Mouse (Mus musculus) liver, adult (tissue): Measurements from ENCODE around the gene C2cd2l.

ENCODE experiments used
- GATA4 ChIP-seq: IDR thresholded peaks from 2 replicates; pipeline ENCODE4 v1.6.1; 2014; ENCODE audit warnings: mild to moderate bottlenecking, low read length; ENCODE audit not compliant: insufficient replicate concordance

Gene C2cd2l

GRCm38 (mm10) chr9:44319887-44320798 lies at the start of gene C2cd2l:
Gene C2cd2l (minus strand): TSS chr9:44320285.
- TF ChIP-seq GATA4 = no peak

GRCm38 (mm10) chr9:44364480-44364879 lies 44.4 kb upstream of the C2cd2l start:
- no peak for TF ChIP-seq GATA4

DNA sequence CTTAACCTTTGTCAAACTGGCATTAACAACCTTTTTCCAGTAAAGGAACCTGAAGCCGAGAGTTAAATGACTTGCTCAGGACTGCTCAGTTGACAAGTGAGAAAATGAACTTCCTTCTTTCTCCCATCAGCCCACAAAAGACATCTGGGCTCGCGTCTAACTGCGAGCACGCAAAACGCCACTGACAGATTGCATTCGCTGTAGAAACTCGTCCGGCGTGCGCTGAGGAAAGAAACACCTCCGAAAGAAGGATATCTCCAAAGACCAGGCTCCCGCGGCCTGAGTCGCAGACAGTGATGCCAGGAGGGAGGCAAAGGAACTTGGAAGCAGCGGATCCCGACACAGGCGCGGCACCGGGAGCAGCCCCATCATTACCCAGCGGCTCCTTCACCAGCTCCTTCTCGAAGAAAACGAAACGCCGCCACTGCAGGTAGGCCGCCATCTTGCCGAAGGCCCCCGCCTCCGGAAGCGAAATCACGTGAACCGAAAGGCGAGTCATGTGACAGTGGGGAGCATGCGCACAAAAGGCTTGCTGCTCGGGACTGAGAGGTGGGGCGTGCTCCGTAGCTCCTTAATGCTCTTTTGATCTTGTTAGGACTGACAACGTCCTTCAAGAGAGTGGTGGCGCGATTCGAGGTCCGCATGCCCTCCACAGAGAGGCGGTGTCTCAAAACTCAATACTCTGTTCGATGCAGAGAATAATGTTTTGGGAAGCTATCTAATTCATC lies 41.3 kb upstream of the C2cd2l start, which contains the start of gene Vps11:
TSS of gene Vps11 (minus strand) at position 481 of the 728 bp plus-strand sequence.
- peak; percentile 32; the same call in 1 of the 2 replicates for TF ChIP-seq GATA4

GRCm38 (mm10) chr9:44357207-44357606 lies 37.1 kb upstream of the C2cd2l start:
- TF ChIP-seq GATA4 = no peak

- no peak for TF ChIP-seq GATA4
Measured at GRCm38 (mm10) chr9:44353142-44353541, 33.1 kb upstream of the C2cd2l start.

GRCm38 (mm10) chr9:44352337-44352736 lies 32.3 kb upstream of the C2cd2l start:
- no peak for TF ChIP-seq GATA4

- no peak for TF ChIP-seq GATA4
Measured at GRCm38 (mm10) chr9:44351396-44351795, 31.3 kb upstream of the C2cd2l start.

DNA sequence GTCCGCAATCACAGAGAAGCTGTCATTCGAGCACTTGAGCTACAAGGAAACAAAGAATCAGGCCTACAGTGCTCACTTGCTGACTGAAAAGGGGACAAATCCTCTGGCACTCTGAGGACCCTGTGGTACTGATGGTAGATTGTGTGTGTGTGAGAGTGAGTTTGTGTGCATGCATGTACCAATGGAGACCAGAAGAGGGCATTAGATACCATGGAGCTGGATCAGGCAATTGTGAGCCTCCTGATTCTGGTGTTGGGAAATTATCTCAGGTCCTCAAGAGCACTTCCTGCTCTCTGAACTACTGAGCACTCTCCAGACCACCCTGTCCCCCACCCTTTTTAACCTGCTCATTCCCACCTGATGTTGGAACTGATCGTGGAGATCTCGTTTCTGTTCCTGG lies 28.5 kb upstream of the C2cd2l start:
- TF ChIP-seq GATA4 = no peak

DNA sequence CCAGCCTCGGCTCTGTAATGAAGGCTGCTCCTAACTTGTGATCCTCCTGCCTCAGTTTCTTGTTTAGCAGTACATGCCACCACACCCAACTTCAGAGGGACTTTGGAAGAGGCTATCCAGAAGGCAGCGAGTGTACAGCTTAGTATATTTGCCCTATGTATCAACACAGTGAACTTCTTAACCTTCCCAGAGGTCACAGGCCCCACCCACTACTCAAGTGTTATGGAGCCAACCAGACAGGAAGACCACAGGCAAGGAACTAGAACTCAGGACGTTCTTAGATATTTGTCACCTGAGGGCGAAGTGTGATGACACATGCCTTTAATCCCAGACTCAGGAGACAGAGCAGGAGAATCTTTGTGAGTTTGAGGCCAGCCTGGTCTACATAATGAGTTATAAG lies 27.5 kb upstream of the C2cd2l start:
- TF ChIP-seq GATA4 = no peak

DNA sequence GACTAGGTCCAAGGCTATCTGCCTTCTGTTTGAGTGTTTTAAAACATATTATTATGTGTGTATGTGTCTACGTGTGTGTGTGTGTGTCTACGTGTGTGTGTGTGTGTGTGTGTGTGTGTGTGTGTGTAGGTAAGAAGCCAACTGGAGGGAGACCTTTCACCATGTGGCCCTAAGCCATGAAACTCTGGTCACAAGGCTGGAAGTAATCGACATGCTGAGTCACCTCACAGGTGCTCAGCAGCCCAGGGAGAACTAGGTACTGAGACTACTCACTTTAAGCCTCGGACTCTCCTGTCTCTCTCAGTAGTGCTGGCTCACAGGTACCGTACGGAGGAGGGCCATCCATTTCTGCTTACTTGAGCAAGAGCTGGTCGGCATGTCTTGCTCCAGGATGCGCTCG lies 27.1 kb upstream of the C2cd2l start:
- no peak for TF ChIP-seq GATA4

DNA sequence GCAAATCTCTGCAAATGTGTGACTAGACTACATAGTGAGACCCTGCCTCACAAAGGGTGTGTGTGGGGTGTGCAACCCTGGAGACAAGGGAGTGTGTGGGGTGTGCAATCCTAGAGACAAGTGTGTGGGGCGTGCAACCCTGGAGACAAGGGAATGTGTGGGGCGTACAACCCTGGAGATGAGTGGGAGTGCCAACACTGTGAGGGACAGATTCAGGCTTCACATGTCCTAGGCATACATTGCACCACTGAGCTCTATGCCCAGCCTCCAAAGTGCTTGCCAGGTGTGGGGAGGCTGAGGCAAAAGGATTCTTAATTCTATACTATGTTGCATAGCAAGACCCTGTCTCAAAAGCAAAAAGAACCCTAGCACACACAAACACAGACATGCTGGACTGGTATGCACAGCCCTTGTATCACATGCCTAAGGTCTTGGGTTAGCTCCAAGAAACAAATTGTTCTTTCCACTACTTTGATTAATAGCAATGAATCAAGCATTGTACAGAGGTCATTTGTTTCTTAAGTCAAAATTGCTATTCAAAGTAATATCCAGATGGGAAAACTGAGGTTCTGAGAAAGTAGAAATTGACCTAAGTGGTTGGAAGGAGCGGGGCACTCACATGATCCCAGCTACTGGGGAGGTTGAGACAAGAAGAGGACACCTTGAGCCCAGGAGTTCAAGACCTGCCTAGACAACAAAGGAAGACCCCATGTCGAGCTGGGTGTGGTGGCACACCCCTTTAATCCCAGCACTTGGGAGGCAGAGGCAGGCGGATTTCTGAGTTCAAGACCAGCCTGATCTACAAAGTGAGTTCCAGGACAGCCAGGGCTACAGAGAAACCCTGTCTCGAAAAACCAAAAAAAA lies 25.7 kb upstream of the C2cd2l start:
- TF ChIP-seq GATA4 = no peak

DNA sequence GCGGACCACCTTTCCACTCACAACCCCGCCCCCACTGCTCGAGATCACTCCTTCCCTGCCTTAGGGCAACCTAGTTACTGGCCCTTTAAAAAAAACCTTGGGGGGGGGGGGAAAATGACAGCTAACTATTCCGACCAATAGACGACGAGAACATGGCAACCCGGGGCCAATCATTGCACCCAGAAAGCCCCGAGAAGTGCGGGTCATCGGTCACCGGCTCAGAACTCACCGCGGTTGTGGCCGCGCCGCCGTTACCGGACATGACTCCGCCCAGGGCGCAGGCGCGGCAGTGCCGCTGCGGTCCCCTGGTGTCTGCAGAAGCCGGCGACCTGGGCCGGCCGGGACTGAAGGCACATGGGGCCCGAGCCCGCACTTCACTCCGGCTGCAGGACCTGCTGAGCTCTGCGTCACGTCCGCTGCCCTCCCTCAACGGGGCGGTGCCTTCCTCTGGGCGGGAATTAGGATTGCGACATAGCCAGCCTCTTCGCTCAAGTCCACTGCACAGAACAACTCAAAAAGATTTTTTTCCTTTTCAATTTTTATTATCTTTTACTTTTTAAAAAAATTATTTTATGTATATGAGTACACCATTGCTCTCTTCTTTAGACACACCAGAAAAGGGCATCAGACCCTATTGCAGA lies 23.8 kb upstream of the C2cd2l start, which contains the start of gene Hmbs:
TSS of gene Hmbs (minus strand) at position 448 of the 641 bp plus-strand sequence.
- no peak; the same call in 1 of the 2 replicates for TF ChIP-seq GATA4

DNA sequence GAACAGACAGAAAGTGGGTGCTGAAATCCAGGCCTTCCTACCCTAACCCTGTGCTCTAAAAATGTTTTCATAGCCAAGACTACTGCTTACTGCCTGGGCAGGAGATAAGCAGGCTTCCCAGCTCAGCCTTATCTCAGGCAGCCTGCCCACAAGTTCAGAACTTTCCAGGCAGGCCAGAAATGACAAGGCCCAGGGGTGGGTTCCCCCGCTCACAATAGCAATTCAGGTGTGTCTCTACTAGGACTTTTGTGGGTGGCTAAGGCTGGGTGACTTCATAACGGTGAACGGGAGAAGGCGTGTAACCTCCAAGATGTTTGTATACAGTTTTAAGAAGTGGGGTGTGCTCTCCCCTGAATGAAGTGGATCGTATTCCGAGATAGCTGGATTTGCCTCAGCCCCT lies 23.2 kb upstream of the C2cd2l start:
- TF ChIP-seq GATA4 = no peak

DNA sequence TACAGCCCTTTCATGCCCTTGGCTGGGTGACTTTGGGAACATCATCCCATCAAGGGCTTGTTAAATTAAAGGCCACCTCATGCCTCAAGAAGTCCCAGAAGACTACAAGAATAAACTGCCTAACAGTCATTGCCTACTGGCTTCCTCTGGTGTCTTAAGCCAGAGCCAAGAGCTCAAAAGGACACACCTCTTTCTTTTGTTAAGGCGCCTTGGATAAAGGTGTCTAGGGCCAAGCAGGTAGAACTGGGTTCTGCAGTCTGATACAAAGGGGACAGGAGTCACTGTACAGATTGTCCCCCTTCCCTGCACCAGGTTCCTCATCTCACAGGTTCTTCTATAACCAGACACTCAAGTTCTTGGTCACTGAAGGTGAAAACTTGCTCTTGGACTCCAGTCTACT lies 22.5 kb upstream of the C2cd2l start:
- TF ChIP-seq GATA4 = no peak
